Mouse (Mus musculus) testis, adult 2 months (tissue): ENCODE data around the gene Tmigd3.

Experiments
- CTCF ChIP-seq: fragments of 200-500 bp; IDR thresholded peaks from 2 replicates; pipeline ENCODE4 v1.5.1; 2012; ENCODE audit warnings: low read depth, mild to moderate bottlenecking, inconsistent platforms, low read length, moderate library complexity; ENCODE audit not compliant: control insufficient read depth, insufficient read depth, insufficient replicate concordance
- POLR2A ChIP-seq: fragments of 200-500 bp; IDR thresholded peaks from 2 replicates; pipeline ENCODE4 v1.6.1; 2012; ENCODE audit warnings: low read depth, mild to moderate bottlenecking, inconsistent platforms, low read length, moderate library complexity; ENCODE audit not compliant: control insufficient read depth

- TF ChIP-seq CTCF: no peak
- no peak for TF ChIP-seq POLR2A
These were observed 53.9 kb downstream of the Tmigd3 start for GRCm38 (mm10) chr3:105924616-105925015.
